36 mouse cellular contexts compared by ENCODE assay signal in the genomic region with DNA sequence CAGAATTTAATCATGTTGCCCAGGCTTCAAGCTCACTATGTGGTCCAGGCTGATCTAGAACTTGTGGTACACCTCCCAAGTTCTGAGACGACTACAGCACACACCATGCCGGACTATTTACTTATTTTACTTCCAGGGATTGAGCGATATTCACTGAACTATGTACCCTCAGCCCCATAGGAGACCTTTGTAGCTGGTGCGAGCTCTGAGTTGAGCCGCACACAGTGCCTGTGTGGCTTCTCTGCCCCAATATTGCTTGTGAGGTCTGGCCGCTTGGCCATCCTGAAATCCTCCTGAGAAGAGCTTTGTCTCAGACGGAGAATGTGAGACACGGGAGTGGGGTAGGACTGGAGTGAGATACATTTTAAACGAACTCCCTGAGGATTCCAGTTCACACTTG. TPM values are rescaled to one million over a fixed set of nuclear protein-coding genes. Genes with fewer than 3 reads are reported as not detected.
A peak's percentile ranks its signal among the peaks of the same experiment; 100 is the strongest.
DNase-seq lines count a peak whose midpoint lies in the region; ATAC-seq and TF ChIP-seq lines count a peak whose summit lies in the region.
"Had no signal": no experiment of that assay in that cellular context is flagged by ENCODE, and none has a peak within 500 bp of the region (broad histone marks: within the 10 kb centered on the region; RNA-seq: fewer than 3 reads in every experiment).

No protein-coding gene starts in this region.

- WGBS in forebrain, embryonic 13.5 days = 23% methylated on average over 9 of the region's 9 CpGs
- WGBS in forebrain, postnatal 0 days = 42% methylated on average over 9 of the region's 9 CpGs
- WGBS in hindbrain, embryonic 10.5 days = 6% methylated on average over 9 of the region's 9 CpGs
- WGBS in hindbrain, embryonic 12.5 days = 11% methylated on average over 9 of the region's 9 CpGs
- 9% methylated on average over 9 of the region's 9 CpGs for WGBS in kidney, embryonic 15.5 days

- ATAC-seq in forebrain, embryonic 13.5 days = no peak
- ATAC-seq in forebrain, postnatal 0 days = no peak
- no peak for ATAC-seq in hindbrain, embryonic 12.5 days (ENCODE audit: low FRiP score)
- ATAC-seq in kidney, embryonic 15.5 days (replicated peaks; ENCODE audit: low FRiP score) = no peak
- ATAC-seq: activated CD4-positive, CD25-positive, alpha-beta regulatory T cell, adult 4 months; liver, embryonic 12.5 days; liver, postnatal 0 days had no signal

- peak overlapping the region; percentile 73 for H3K4me2 ChIP-seq in forebrain, embryonic 13.5 days
- H3K4me2 ChIP-seq in forebrain, postnatal 0 days (ENCODE audit: low read depth) = no peak overlapping the region
- H3K4me2 ChIP-seq in hindbrain, embryonic 12.5 days (replicated peaks) = no peak overlapping the region
- no peak overlapping the region for H3K4me2 ChIP-seq in kidney, embryonic 15.5 days

- H3K9me3 ChIP-seq in forebrain, embryonic 13.5 days (replicated peaks) = no peaks in the 10 kb centered on the region
- no peaks in the 10 kb centered on the region for H3K9me3 ChIP-seq in forebrain, postnatal 0 days (ENCODE audit: low read length)
- peaks cover 9% of the 10 kb centered on the region; the same call in 1 of the 2 replicates for H3K9me3 ChIP-seq in hindbrain, embryonic 10.5 days
- no peaks in the 10 kb centered on the region for H3K9me3 ChIP-seq in hindbrain, embryonic 12.5 days (replicated peaks)
- no peaks in the 10 kb centered on the region for H3K9me3 ChIP-seq in kidney, embryonic 15.5 days (replicated peaks)
- H3K9me3 ChIP-seq: embryonic facial prominence, embryonic 13.5 days; heart, embryonic 15.5 days; liver, embryonic 12.5 days; midbrain, embryonic 13.5 days; neural tube, embryonic 12.5 days had no signal

- H3K36me3 ChIP-seq in forebrain, embryonic 13.5 days (ENCODE audit: poor library complexity, severe bottlenecking) = no peaks in the 10 kb centered on the region
- no peaks in the 10 kb centered on the region for H3K36me3 ChIP-seq in forebrain, postnatal 0 days (ENCODE audit: insufficient read depth)
- no peaks in the 10 kb centered on the region for H3K36me3 ChIP-seq in hindbrain, embryonic 10.5 days
- H3K36me3 ChIP-seq in hindbrain, embryonic 12.5 days = no peaks in the 10 kb centered on the region
- no peaks in the 10 kb centered on the region for H3K36me3 ChIP-seq in testis, adult 2 months (ENCODE audit: control insufficient read depth, insufficient read depth, low read length)
- no peaks in the 10 kb centered on the region for H3K36me3 ChIP-seq in kidney, embryonic 15.5 days
- H3K36me3 ChIP-seq: embryonic facial prominence, embryonic 13.5 days; heart, embryonic 15.5 days; liver, embryonic 12.5 days; midbrain, embryonic 13.5 days; neural tube, embryonic 12.5 days had no signal

- TF ChIP-seq POLR2A in testis, adult 2 months (IDR thresholded peaks at IDR 0.05; ENCODE audit: control insufficient read depth, low read depth, low read length) = no peak

- H3K4me1 ChIP-seq in forebrain, embryonic 13.5 days = peaks cover 46% of the 10 kb centered on the region
- H3K4me1 ChIP-seq in forebrain, postnatal 0 days (ENCODE audit: insufficient read depth) = no peaks in the 10 kb centered on the region
- peaks cover 15% of the 10 kb centered on the region for H3K4me1 ChIP-seq in hindbrain, embryonic 10.5 days (replicated peaks)
- H3K4me1 ChIP-seq in hindbrain, embryonic 12.5 days = peaks cover 6% of the 10 kb centered on the region
- H3K4me1 ChIP-seq in testis, adult 2 months (ENCODE audit: control insufficient read depth, insufficient read depth, low read length) = peaks cover 4% of the 10 kb centered on the region
- peaks cover 7% of the 10 kb centered on the region for H3K4me1 ChIP-seq in kidney, embryonic 15.5 days

- no peak for DNase-seq in forebrain, postnatal 0 days
- peak; percentile 23 for DNase-seq in hindbrain, embryonic 10.5 days (ENCODE audit: low spot score)
- no peak for DNase-seq in testis, postnatal 10 days (ENCODE audit: low spot score)
- DNase-seq: B cell, adult 2 months; cerebellum, adult 18-20 months; cerebellum, postnatal 10 days; gastrocnemius, postnatal 25 days; heart, adult 11 months; kidney, adult 8-10 months; layer of hippocampus, postnatal 36 days; left cerebral cortex, postnatal 4 days; liver, postnatal 0 days; lung, postnatal 36 days; right cerebral cortex, postnatal 4 days had no signal

- no peak for TF ChIP-seq CTCF in forebrain, postnatal 0 days (IDR thresholded peaks at IDR 0.05; ENCODE audit: low read depth)
- TF ChIP-seq CTCF in testis, adult 2 months (IDR thresholded peaks at IDR 0.05; ENCODE audit: control insufficient read depth, insufficient read depth, insufficient replicate concordance, low read depth, low read length) = no peak

- H3K4me3 ChIP-seq in forebrain, embryonic 13.5 days = no peak overlapping the region
- no peak overlapping the region for H3K4me3 ChIP-seq in forebrain, postnatal 0 days (ENCODE audit: low read depth, low read length)
- no peak overlapping the region for H3K4me3 ChIP-seq in hindbrain, embryonic 10.5 days
- no peak overlapping the region for H3K4me3 ChIP-seq in hindbrain, embryonic 12.5 days
- peak overlapping the region; percentile 75 for H3K4me3 ChIP-seq in testis, adult 2 months (ENCODE audit: control insufficient read depth, low read depth, low read length)
- no peak overlapping the region for H3K4me3 ChIP-seq in kidney, embryonic 15.5 days (replicated peaks)

- H3K27ac ChIP-seq in forebrain, embryonic 13.5 days = no peak overlapping the region
- no peak overlapping the region for H3K27ac ChIP-seq in forebrain, postnatal 0 days (ENCODE audit: low read depth, low read length)
- no peak overlapping the region for H3K27ac ChIP-seq in hindbrain, embryonic 10.5 days
- H3K27ac ChIP-seq in hindbrain, embryonic 12.5 days = no peak overlapping the region
- H3K27ac ChIP-seq in testis, adult 2 months (ENCODE audit: control insufficient read depth, insufficient read depth, low read depth, low read length) = no peak overlapping the region
- no peak overlapping the region for H3K27ac ChIP-seq in kidney, embryonic 15.5 days
- H3K27ac ChIP-seq: embryonic facial prominence, embryonic 13.5 days; heart, embryonic 15.5 days; liver, embryonic 12.5 days; midbrain, embryonic 13.5 days; neural tube, embryonic 12.5 days; stomach, postnatal 0 days had no signal

- H3K9ac ChIP-seq in forebrain, embryonic 13.5 days = no peak overlapping the region
- no peak overlapping the region for H3K9ac ChIP-seq in forebrain, postnatal 0 days
- H3K9ac ChIP-seq in hindbrain, embryonic 12.5 days = no peak overlapping the region
- H3K9ac ChIP-seq in kidney, embryonic 15.5 days = no peak overlapping the region
- H3K9ac ChIP-seq: liver, embryonic 12.5 days; liver, postnatal 0 days; neural tube, embryonic 12.5 days had no signal

- H3K27me3 ChIP-seq in forebrain, embryonic 13.5 days = peaks cover 5% of the 10 kb centered on the region; the same call in 1 of the 2 replicates
- H3K27me3 ChIP-seq in forebrain, postnatal 0 days (ENCODE audit: insufficient read depth, low read length) = peaks cover 4% of the 10 kb centered on the region
- peaks cover 100% of the 10 kb centered on the region for H3K27me3 ChIP-seq in hindbrain, embryonic 10.5 days (ENCODE audit: insufficient read depth, poor library complexity, severe bottlenecking)
- peaks cover 97% of the 10 kb centered on the region for H3K27me3 ChIP-seq in hindbrain, embryonic 12.5 days
- peaks cover 4% of the 10 kb centered on the region for H3K27me3 ChIP-seq in testis, adult 2 months (ENCODE audit: control insufficient read depth, insufficient read depth, low read length)
- peaks cover 93% of the 10 kb centered on the region for H3K27me3 ChIP-seq in kidney, embryonic 15.5 days

RNA-seq across cellular contexts. Expression of gene Ostm1, which starts 31.1 kb away (rescaled TPM):
- polyA plus RNA-seq in forebrain, embryonic 13.5 days (2015; fragmentation: Nextera tagmentation; extraction: Ambion mirVana) = 57.1 and 63.2 TPM in 2 replicates
- 42.9 and 44.6 TPM in 2 replicates for total RNA-seq in forebrain, postnatal 0 days (2014; rRNA removed)
- polyA plus RNA-seq in forebrain, postnatal 0 days (2015; fragmentation: Nextera tagmentation; extraction: Ambion mirVana) = 35.2 and 39.2 TPM in 2 replicates
- 15.3 and 16.1 TPM in 2 replicates for polyA plus RNA-seq in hindbrain, embryonic 10.5 days (2016; fragmentation: Nextera tagmentation; extraction: Ambion mirVana)
- polyA plus RNA-seq in hindbrain, embryonic 12.5 days (2016; fragmentation: Nextera tagmentation; extraction: Ambion mirVana) = 24.9 TPM in 2 replicates
- polyA plus RNA-seq in testis, adult 2 months (2012; rRNA removed) = 3.3 and 4.1 TPM in 2 replicates
- polyA plus RNA-seq in kidney, embryonic 15.5 days (2015; fragmentation: Nextera tagmentation; extraction: Ambion mirVana) = 14.5 and 14.9 TPM in 2 replicates

RNA-seq across cellular contexts. Expression of gene Nr2e1, which starts 31.3 kb away (rescaled TPM):
- 71.0 and 77.0 TPM in 2 replicates for polyA plus RNA-seq in forebrain, embryonic 13.5 days (2015; fragmentation: Nextera tagmentation; extraction: Ambion mirVana)
- 3.9 and 6.2 TPM in 2 replicates for total RNA-seq in forebrain, postnatal 0 days (2014; rRNA removed)
- polyA plus RNA-seq in forebrain, postnatal 0 days (2015; fragmentation: Nextera tagmentation; extraction: Ambion mirVana) = 8.3 and 10.2 TPM in 2 replicates
- polyA plus RNA-seq in hindbrain, embryonic 10.5 days (2016; fragmentation: Nextera tagmentation; extraction: Ambion mirVana) = 1.2 and 3.0 TPM in 2 replicates
- polyA plus RNA-seq in hindbrain, embryonic 12.5 days (2016; fragmentation: Nextera tagmentation; extraction: Ambion mirVana) = 1.1 and 2.1 TPM in 2 replicates
- polyA plus RNA-seq in testis, adult 2 months (2012; rRNA removed) = 0.18 and 0.51 TPM in 2 replicates
- 0.17 TPM in 1 of 2 replicates, not detected in the other for polyA plus RNA-seq in kidney, embryonic 15.5 days (2015; fragmentation: Nextera tagmentation; extraction: Ambion mirVana)
- total RNA-seq: adrenal gland, adult 2 months; adrenal gland, postnatal 36 days; common myeloid progenitor, adult 5-6 weeks; gastrocnemius, adult 18-20 months; gastrocnemius, postnatal 25 days; hematopoietic stem cell, adult 5-6 weeks; megakaryocyte, adult 5-6 weeks had no signal
- polyA plus RNA-seq: activated CD4-positive, CD25-positive, alpha-beta regulatory T cell, adult 4 months; adrenal gland, adult 2 months; heart, embryonic 15.5 days; intestine, embryonic 16.5 days; large intestine, adult 2 months; liver, embryonic 12.5 days; liver, postnatal 0 days; lung, embryonic 16.5 days; neural tube, embryonic 12.5 days; spleen, adult 2 months; stomach, postnatal 0 days; thymus, postnatal 0 days had no signal
